Mouse (Mus musculus) megakaryocyte, embryonic 14.5 days (primary cell): ENCODE measurements around the gene Cd37.

Experiments
- FLI1 ChIP-seq: IDR thresholded peaks from 2 replicates; pipeline ENCODE4 v1.6.1; 2012; ENCODE audit warnings: low read length, inconsistent platforms, mixed read lengths
- GATA1 ChIP-seq: IDR thresholded peaks from 3 replicates; pipeline ENCODE4 v1.6.1; 2012; ENCODE audit warnings: mixed read lengths, low read length, inconsistent platforms, borderline replicate concordance

DNA sequence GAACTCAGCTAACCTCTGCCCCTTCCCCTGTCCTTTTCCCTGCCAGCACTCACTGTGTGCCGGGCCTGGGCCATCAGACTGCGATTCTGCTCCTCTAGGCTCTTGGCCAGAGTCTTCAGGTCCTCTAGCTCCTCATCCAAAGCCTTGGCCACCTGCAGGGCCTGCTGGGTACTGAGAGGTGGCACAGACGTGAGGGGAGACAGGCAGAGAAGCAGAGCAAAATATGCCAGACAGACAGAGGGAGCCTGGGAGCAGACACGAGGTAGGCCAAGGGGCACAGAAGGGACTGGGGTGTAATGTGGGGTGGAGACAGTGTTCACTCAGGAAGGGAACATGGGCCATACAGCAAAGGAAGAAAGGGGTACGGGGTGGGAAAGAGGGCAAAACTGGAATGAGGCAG, 45.5 kb downstream of the Cd37 start:
- TF ChIP-seq GATA1 (no peak), FLI1 (no peak)
